Mouse (Mus musculus) 3T3-L1 (cell line): ENCODE results near the gene Rnase12.

Experiments used
- DNase-seq: peaks from one replicate; pipeline ENCODE4 v3.0.0-alpha.2; 2015; ENCODE audit warnings: low read depth, low spot score

The Rnase12 gene

GRCm38 (mm10) chr14:51085086-51085485 lies 27.6 kb upstream of the Rnase12 start:
- no peak for DNase-seq

GRCm38 (mm10) chr14:51083805-51084204 lies 26.3 kb upstream of the Rnase12 start:
- DNase-seq, result peak; percentile 16

GRCm38 (mm10) chr14:51082599-51083581 lies 25.4 kb upstream of the Rnase12 start:
- DNase-seq, result peak; percentile 90

GRCm38 (mm10) chr14:51081035-51081434 lies 23.6 kb upstream of the Rnase12 start:
- DNase-seq, result no peak

- DNase-seq, result no peak
These were observed 21.7 kb upstream of the Rnase12 start for GRCm38 (mm10) chr14:51079180-51079579.

- no peak for DNase-seq
These were observed 16.9 kb upstream of the Rnase12 start, which contains the start of gene Olfr750 for GRCm38 (mm10) chr14:51074335-51074734. Gene Olfr750, minus strand, starts transcription at chr14:51074435.

- DNase-seq, result peak; percentile 72
These were observed 12.2 kb upstream of the Rnase12 start for GRCm38 (mm10) chr14:51069617-51070016.

- no peak for DNase-seq
These were observed 11.5 kb upstream of the Rnase12 start for GRCm38 (mm10) chr14:51068956-51069355.

- DNase-seq, result no peak
These were observed 3.3 kb upstream of the Rnase12 start for GRCm38 (mm10) chr14:51060761-51061160.

- DNase-seq, result no peak
These were observed 2.9 kb downstream of the Rnase12 start for GRCm38 (mm10) chr14:51054243-51055237.

- DNase-seq, result no peak
These were observed 4.3 kb downstream of the Rnase12 start for GRCm38 (mm10) chr14:51053176-51053575.

- DNase-seq, result peak; percentile 35
These were observed 5.5 kb downstream of the Rnase12 start for GRCm38 (mm10) chr14:51051941-51052340.

GRCm38 (mm10) chr14:51050063-51050462 lies 7.4 kb downstream of the Rnase12 start, which contains the start of gene Rnase11:
Gene Rnase11, minus strand, starts transcription at chr14:51050163.
- DNase-seq, result no peak

GRCm38 (mm10) chr14:51047846-51048245 lies 9.6 kb downstream of the Rnase12 start:
- no peak for DNase-seq

GRCm38 (mm10) chr14:51041769-51042168 lies 15.7 kb downstream of the Rnase12 start, which contains the start of gene Rnase9:
Gene Rnase9, minus strand, starts transcription at chr14:51041869.
- no peak for DNase-seq

- no peak for DNase-seq
These were observed 21.2 kb downstream of the Rnase12 start for GRCm38 (mm10) chr14:51036214-51036613.

- no peak for DNase-seq
These were observed 22.3 kb downstream of the Rnase12 start for GRCm38 (mm10) chr14:51035206-51035605.

- DNase-seq, result no peak
These were observed 29.9 kb downstream of the Rnase12 start for GRCm38 (mm10) chr14:51027387-51028155.

- DNase-seq, result peak; percentile 89
These were observed 30.9 kb downstream of the Rnase12 start for GRCm38 (mm10) chr14:51026391-51027133.

- DNase-seq, result no peak
These were observed 32.6 kb downstream of the Rnase12 start for GRCm38 (mm10) chr14:51024820-51025219.
